Mouse (Mus musculus): ENCODE data around the gene D17Wsu92e.

D17Wsu92e gene

GRCm38 (mm10) chr17:27821407-27822338, 1.2 kb upstream of the D17Wsu92e start:
- no peak for DNase-seq (ENCODE audit: low spot score in 2 of 2)

DNA sequence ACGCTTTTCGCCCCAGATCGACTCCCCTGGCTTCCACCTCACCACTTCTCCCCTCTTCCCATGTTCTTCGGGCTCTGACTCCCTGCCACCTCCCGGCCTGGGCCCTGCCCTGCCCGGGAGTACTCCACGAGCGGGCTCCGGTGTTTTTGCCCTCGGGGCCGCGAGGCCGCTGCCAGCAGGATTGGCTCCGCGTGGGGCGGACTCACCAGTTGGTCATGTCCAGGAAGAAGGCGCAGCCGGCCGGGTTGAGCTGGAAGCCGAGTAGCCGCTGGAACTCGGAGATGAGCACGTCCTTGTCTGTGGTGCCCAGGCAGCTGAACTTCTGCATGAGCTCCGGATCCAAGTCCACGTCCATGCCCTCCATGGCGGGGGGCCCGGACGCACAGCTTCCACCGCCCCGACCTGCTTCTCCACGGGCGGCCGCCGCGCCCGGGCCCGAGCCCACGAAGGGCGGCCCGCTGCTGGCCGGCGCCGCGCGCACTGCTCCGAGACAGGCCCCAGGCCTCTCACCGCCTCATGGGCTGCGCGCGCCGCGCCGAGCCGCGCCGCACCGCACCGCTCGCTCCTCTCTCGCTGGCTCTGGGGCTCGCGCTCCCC, 379 bp downstream of the D17Wsu92e start:
- DNase-seq (ENCODE audit: low spot score in 2 of 2) = peak; percentile 43 to 57

DNA sequence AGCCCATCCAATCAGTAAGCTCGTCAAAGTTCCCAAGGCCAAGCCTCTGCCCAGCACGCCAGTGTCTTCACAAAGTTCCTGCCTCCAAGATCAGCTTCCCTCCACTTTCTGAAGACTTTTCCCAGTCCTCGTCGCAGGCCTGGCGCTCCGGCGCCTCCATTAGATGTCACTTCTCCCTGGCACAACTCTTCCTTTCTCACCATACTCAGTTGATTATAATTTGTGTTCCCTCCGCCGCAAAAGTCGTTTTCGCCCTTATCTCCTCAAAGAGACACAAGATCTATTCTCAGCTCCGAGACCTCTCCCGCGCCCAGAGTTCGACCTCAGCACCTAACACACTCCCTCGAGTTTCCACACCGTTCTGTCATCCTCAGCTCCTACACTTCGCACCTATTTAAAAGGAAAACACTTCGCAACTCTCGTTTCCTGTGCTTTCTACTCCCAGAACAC, 902 bp downstream of the D17Wsu92e start:
- no peak for DNase-seq (ENCODE audit: low spot score in 2 of 2)

DNA sequence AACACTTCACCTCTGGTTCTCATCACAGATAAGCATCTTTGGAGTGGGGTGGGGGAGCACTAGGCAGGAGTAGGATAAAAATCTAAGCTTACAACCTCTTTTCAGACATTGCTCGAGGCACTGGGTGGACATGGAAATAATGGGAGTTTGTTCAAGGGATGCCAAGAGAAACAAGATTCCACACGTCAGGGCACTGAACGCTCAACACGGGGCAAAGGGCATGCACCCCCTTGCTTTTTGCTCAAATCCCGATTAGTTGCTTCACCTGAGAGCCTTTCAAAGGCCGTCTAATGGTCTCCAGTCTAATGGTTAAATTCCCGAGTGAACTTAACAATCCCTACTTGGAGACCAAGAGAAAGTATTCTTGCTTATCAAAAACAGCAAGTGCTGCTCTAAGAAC, 1.4 kb downstream of the D17Wsu92e start:
- no peak for DNase-seq (ENCODE audit: low spot score in 2 of 2)

- DNase-seq (ENCODE audit: low spot score in 2 of 2) = no peak
Observed at GRCm38 (mm10) chr17:27814606-27815005, 5.8 kb downstream of the D17Wsu92e start.

- no peak for DNase-seq (ENCODE audit: low spot score in 2 of 2)
Observed at GRCm38 (mm10) chr17:27811980-27812379, 8.5 kb downstream of the D17Wsu92e start.

DNA sequence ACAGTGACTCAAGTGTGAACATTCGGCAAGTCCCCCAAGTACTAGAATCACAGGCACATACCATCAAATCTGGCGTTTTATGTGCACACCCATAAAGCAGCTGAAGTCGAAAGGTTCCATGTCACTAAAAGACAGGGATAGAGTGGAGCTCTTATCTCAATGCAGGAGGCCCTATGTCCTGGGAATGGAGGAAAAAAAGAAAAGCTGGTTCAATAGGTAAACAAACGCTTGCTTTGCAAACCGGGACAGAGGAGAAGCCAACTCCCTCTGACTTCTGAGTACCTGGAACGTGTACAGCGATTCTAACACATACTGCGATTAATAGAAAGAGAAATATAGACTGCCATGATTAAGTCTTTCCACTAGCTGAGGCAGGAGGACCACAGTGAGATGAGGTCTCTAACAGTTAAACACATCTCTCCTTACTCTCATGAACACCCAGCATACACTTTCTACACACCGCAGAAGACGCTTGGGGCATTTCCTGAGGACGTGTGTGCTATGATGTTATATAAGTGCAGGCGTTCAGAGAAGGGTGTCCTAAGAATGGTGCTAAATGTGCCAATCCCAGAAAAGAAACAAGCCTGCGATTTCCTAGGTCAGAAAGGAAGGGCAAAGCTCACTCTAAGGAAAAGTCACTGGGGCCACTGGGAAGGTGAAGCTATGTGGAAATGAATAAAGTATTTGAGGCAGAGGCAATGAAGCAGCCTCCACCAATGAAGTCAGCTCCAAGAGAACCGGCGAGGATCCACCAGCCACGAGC, 9.7 kb downstream of the D17Wsu92e start:
- no peak for DNase-seq (ENCODE audit: low spot score in 2 of 2)

GRCm38 (mm10) chr17:27807542-27808078, 12.8 kb downstream of the D17Wsu92e start:
- DNase-seq (ENCODE audit: low spot score in 2 of 2) = no peak

- DNase-seq (ENCODE audit: low spot score in 2 of 2) = no peak
Observed at GRCm38 (mm10) chr17:27804803-27805770, 15.4 kb downstream of the D17Wsu92e start.

DNA sequence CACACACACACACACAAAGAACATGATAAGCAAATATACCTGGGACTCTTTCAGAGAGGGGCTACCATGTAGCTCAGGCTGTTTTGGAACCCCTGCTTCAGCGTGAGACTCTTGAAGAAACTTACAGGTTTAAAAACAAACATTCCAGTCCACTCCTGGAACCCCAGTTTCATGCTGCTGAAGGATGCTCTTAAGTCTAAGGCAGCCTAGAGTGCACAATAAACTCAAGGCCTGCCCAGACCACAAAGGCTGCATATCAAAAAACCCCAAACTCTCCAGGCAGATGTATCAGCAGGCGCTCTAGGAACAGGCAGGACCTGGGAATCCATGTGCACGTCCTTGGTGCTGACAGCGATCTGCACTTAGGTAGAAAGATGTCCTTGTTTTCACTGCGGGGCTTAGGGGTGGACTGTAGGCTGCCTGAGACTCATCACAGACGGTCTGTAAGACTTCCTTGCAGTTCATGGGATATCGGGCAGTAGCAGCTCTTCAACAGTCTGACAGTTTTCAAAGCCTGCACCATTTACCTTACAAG, 16.2 kb downstream of the D17Wsu92e start:
- no peak for DNase-seq (ENCODE audit: low spot score in 2 of 2)

GRCm38 (mm10) chr17:27803752-27804151, 16.7 kb downstream of the D17Wsu92e start:
- no peak for DNase-seq (ENCODE audit: low spot score in 2 of 2)

DNA sequence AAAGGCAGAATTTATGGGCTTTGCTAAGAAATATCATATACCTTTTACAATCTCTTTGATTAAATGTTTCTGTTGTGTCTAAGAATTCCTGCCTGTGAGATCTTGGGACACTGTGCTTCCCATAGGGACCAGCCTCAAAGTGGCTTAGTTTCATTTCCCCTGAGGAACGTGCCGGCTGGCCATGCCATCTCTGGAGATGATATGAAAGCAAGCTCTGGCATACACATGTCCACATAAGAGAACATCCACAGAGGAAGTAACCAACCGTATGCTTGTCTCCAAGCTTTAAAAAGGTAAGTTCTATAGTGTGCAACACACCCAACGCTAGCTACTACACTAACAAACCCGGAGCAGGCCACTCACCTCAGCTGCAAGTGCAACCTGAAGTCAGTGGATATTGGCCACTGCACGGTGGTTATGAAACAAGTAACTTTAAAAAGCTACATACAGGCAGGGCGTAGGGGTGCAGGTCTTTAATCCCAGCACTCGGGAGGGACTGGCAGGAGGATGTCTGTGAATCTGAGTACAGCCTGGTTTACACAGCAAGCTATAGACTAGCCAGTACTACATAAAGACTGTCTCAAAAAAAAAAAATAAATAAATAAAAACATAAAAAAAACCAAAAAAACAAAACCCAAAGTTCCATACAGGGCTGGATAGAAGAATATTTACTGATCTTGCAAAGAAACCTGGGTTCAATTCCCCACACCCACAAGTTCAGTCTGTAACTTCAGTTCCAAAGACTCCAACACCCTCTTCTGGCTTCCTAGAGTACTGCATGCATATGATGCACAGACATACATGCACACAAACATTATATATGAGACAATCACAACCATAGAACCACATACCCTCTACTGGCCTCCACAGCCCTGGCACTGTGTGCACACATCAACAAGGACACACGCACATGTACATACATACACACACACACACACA, 19.5 kb downstream of the D17Wsu92e start:
- DNase-seq (ENCODE audit: low spot score in 2 of 2) = no peak

DNA sequence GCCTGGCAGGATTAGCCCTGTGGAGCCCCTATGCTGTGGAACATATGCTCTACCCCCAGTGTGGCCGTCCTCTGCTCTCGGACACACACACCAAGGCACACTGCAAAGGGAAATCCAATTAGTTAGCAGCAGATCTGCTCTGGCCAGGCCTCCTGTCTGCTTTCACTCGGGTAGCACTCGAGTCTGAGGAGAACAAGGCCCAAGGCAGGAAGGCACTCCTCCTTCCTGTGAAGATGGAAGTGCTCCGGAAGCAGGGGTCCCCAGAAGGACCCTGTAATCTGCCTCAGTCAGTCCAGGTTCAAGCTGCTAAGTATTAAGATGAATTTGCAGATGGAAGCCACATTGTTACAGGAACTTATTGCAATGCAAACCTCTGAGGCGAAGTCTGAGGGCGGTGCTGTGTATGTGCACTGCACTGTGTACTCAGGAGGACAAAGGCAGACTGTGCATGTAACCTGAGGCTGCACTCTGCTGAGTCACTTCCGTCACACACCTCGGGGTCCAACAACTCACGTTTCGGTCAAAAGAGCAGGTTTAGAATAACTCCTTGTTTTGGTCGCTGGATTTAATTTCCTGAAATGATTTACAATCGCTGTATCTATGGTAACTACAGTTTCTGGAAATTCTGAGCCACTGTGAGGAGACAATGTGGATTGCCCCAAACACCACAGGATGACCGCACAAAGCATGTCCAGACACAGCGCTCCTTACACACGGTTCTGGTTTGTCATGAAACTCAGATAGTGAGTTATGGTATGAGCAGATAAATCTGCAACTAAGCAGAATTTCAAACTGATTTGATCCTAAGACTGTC, 20.5 kb downstream of the D17Wsu92e start:
- DNase-seq (ENCODE audit: low spot score in 2 of 2) = peak; percentile 42 to 46

DNA sequence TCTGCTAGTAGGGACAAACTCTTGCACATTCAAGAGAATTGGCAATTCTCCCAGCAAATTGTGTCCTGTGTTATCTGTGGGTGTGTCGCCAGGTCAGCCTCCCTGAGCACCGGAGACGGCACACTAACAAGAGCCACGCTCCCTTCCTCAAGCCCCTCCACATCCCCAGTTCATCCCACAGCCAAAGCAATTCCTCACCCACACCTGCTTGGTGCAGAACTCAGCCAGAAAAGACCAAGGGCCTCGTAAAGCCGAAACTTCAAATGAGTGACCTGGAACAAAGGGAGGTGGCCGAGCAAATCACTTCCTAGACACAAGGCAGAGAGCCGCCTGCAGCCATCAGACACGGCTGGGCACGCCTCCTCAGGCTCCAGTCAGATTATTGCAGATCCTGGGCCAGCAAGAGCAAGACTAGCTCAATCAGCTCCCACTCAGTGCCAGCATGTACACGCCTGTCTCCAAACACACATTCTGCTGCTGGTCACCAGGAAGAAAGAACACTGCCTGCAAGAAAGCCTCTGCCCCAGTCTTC, 23.0 kb downstream of the D17Wsu92e start:
- DNase-seq (ENCODE audit: low spot score in 2 of 2) = peak; percentile 66 to 80

DNA sequence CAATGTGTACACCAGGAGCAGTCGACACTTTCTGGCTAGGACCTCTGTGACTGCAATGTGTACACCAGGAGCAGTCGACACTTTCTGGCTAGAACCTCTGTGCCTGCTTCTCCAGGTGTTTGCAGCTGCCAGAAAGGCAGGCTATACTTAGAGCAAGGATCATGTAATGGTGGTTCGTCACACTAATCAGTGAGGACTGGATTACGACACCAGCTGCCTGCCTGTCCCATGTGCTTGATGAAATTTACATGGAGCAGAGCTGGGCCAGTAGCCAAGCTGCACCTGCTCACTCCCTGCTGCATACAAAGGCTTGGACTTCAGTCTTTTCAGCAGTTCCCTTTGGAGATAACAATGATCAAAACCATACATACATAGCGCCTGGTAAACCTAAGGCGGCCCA, 23.7 kb downstream of the D17Wsu92e start:
- DNase-seq (ENCODE audit: low spot score in 2 of 2) = peak in 1 of 2 experiments; percentile 40

- no peak for DNase-seq (ENCODE audit: low spot score in 2 of 2)
Observed at GRCm38 (mm10) chr17:27793144-27793543, 27.3 kb downstream of the D17Wsu92e start.

DNA sequence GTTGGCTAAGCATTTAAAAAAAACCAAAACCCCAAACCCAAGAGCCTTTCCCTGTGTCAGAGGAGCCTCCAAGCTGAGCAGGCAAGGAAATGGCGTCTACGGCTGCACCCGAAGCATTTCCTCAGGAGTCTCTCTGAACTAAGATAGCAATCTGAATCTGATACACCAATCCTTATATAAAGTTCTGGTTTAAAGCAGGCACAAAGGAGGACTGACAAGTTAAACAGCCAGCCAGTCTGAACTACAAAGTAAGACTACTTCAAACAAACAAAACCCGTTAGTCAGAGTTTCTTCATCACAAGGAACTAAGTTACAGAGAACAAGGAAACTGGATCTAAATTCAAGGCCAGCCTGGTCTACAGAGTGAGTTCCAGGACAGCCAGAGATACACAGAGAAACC, 27.9 kb downstream of the D17Wsu92e start:
- DNase-seq (ENCODE audit: low spot score in 2 of 2) = no peak

GRCm38 (mm10) chr17:27791556-27791955, 28.9 kb downstream of the D17Wsu92e start:
- DNase-seq (ENCODE audit: low spot score in 2 of 2) = no peak

Data from urinary bladder, postnatal 36 days (tissue).